Mouse (Mus musculus) left cerebral cortex, postnatal 25 days (tissue): Measurements from ENCODE around the gene Rbbp5. TPM values are rescaled to one million over a fixed set of nuclear protein-coding genes. Genes with fewer than 3 reads are reported as not detected.
"Not testable (repeated sequence)": the region's sequence is repeated elsewhere in the genome, so short reads cannot be mapped to it uniquely, and the experiment has no call there.

Experiments
- DNase-seq, 2 experiments: peaks; one replicate each; pipeline ENCODE4 v3.0.0; 2022; ENCODE audit warnings: low spot score in 2 of 2, mixed read lengths in 1 of 2
- intact Hi-C: fragments of 180-260 bp; cut with DNase I; formaldehyde crosslinking; loops from one replicate; pipeline ENCODE4 v1.15.1; 2025
- total RNA-seq, 2 experiments: library from RNA; stranded (reverse); gene quantifications; 2 replicates each; pipeline ENCODE4 v1.2.3; 2021

The Rbbp5 gene
- 10 to 100 TPM; 50.4 to 55.0 TPM for total RNA-seq

- intact Hi-C loops: loop anchor here (5.0 kb wide), 2 partner anchors 90 to 110 kb away; no protein-coding TSS in a partner anchor
- DNase-seq: peak; percentile 79 to 89
Observed at GRCm38 (mm10) chr1:132476928-132477691, at the start of gene Rbbp5. Gene Rbbp5 (plus strand): TSS chr1:132477365.

GRCm38 (mm10) chr1:132430818-132431217, 46.3 kb upstream of the Rbbp5 start:
- no peak for DNase-seq
- intact Hi-C loops: no loop called here

- intact Hi-C loops: no loop called here
- DNase-seq: peak; percentile 20 to 32
Observed at GRCm38 (mm10) chr1:132431716-132432115, 45.4 kb upstream of the Rbbp5 start.

DNA sequence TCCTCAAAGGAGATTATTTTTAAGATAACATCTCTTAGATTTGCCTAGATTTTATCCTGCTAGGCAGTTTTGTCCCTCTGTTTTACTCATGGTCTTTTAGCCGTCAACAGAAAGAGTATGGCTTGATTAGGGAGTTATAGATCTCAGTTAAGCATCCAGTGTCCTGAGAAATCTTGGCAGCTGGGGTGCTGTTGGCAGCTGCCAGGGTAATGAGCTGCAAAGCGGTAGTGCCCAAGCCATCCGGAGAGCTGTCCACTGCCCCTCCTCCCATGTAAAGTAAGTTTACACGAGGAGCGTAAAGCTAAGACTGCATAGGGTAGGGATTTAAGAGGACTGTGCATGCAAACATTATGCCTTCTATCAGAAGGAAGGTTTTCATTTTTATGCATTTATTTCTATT, 43.8 kb upstream of the Rbbp5 start:
- DNase-seq: no peak
- intact Hi-C loops: no loop called here

DNA sequence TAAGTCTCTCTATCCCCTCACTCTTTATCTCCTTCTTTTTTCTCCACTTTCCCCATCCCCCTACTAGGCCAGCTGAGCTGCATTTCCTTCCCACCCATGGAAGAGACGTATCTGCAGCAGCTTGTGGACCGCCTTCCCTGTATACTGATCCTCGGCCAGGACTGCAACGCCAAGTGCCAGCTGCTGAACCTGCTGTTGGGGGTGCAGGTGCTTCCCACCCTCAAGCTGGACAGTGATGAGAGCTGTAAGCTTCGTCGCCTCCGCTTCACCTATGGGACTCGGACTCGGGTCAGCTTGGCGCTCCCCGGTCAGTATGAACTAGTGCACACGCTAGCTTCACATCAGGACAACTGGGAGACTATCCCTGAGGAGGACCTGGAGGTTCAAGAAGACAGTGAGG, 43.1 kb upstream of the Rbbp5 start:
- no peak for DNase-seq
- intact Hi-C loops: no loop called here

GRCm38 (mm10) chr1:132436320-132436958, 40.7 kb upstream of the Rbbp5 start:
- DNase-seq: no peak
- intact Hi-C loops: loop anchor here (5.0 kb wide), 1 partner anchor 64 kb away; no protein-coding TSS in a partner anchor

- no peak for DNase-seq
- intact Hi-C loops: loop anchor here (5.0 kb wide), 1 partner anchor 65 kb away; no protein-coding TSS in a partner anchor
Observed at GRCm38 (mm10) chr1:132436960-132437359, 40.2 kb upstream of the Rbbp5 start.

- DNase-seq: no peak
- intact Hi-C loops: loop anchor here (5.0 kb wide), 1 partner anchor 65 kb away; no protein-coding TSS in a partner anchor
Observed at GRCm38 (mm10) chr1:132437389-132437788, 39.8 kb upstream of the Rbbp5 start.

- intact Hi-C loops: no loop called here
- no peak for DNase-seq
Observed at GRCm38 (mm10) chr1:132440896-132441435, 36.2 kb upstream of the Rbbp5 start.

- intact Hi-C loops: no loop called here
- no peak for DNase-seq
Observed at GRCm38 (mm10) chr1:132449742-132450141, 27.4 kb upstream of the Rbbp5 start.

DNA sequence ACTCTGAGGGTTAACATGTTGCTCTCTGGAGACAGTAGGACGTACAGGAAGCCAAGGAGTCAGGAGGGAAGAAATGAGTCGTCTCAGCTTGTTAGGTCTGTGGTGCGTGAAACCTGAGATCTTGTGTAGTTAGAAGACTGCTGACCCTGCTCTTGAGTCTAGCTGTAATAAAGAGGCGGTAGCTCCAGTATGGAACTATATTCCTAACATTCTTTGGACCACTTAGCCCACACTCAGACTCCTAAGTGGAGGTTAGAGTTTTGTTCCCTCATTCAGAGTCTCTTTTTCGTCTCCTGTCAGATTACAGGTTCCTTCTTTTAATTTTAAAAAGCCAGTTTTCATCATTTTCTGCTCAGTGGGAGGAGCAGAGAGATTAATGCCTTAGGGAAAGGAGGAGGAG, 12.5 kb upstream of the Rbbp5 start:
- DNase-seq: no peak
- intact Hi-C loops: no loop called here

GRCm38 (mm10) chr1:132468926-132469325, 8.2 kb upstream of the Rbbp5 start:
- intact Hi-C loops: no loop called here
- no peak for DNase-seq

GRCm38 (mm10) chr1:132469519-132469918, 7.6 kb upstream of the Rbbp5 start:
- intact Hi-C loops: no loop called here
- no peak for DNase-seq

GRCm38 (mm10) chr1:132470031-132470430, 7.1 kb upstream of the Rbbp5 start:
- intact Hi-C loops, DNase-seq: not testable (repeated sequence)

GRCm38 (mm10) chr1:132471032-132471431, 6.1 kb upstream of the Rbbp5 start:
- no peak for DNase-seq
- intact Hi-C loops: no loop called here

GRCm38 (mm10) chr1:132471499-132471898, 5.7 kb upstream of the Rbbp5 start:
- DNase-seq: no peak
- intact Hi-C loops: no loop called here

GRCm38 (mm10) chr1:132472537-132472936, 4.6 kb upstream of the Rbbp5 start:
- intact Hi-C loops: no loop called here
- no peak for DNase-seq

DNA sequence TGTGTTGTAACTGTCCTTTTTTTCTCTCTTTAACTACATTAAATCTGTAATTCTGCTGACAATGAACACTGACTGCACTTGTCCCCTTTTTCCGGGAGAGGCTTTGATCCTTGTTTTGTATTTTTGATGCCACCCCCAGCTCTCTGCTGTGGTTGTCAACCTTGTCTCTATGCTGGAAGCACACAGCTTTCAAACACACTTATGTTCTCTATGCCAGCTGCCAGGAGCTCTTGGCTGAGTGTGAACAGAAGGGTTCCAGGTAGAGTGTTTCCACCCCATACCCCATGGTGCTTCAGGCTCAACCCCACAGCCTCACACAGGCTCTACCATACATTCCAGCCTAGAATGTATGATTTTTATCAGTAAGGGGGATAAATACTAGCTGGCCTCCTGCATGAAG, 2.7 kb upstream of the Rbbp5 start:
- intact Hi-C loops: no loop called here
- no peak for DNase-seq

GRCm38 (mm10) chr1:132476575-132476927, 614 bp upstream of the Rbbp5 start:
- intact Hi-C loops: loop anchor here (5.0 kb wide), 2 partner anchors 89 to 109 kb away; no protein-coding TSS in a partner anchor
- DNase-seq: no peak

DNA sequence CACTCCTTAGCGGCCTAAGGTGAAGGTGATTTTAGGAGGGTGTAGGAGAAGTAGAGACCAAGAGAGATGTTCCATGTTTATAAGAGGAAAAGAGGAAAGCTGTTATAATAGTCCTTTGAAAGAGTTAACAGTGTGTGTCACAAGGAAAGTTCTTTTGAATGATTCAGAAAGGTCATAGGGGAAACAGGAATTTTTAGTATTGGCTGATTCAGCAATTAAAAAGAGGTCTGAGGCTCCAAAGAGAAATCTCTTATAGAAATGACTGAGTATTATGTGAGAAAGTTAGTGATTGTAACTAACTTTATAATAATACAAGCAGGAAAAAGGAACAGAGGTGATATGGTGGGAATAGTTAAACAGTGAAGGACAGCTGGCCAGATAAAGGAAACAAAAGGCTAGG, 2.3 kb downstream of the Rbbp5 start:
- DNase-seq: no peak
- intact Hi-C loops: loop anchor here (5.0 kb wide), 2 partner anchors 92 to 112 kb away; no protein-coding TSS in a partner anchor

DNA sequence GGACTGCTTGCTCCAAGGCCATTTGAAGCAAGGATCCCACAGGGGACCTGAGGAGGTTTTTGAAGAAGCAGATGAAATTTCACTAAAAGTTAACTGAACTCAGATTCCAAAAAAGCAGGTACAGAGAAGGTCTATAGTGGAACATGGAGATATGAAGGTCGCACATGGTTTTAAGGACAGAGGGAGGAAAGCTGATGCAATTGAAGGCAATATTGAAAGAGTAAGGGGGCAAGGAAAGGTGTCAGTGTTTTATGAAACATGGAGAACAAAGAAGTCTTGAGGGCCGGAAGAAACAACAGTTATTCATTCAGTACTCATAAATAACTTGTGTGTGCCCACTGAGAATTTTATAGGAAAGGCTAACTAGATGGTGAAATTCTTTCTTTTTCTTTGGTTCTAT, 4.5 kb downstream of the Rbbp5 start:
- intact Hi-C loops: no loop called here
- DNase-seq: no peak
